Mouse (Mus musculus) liver, adult 2 months (tissue): ENCODE measurements around the gene Nat9.

Experiments
- CTCF ChIP-seq: fragments of 200-500 bp; IDR thresholded peaks from 2 replicates; pipeline ENCODE4 v1.5.1; 2011; ENCODE audit warnings: low read depth, low read length, control low read depth
- POLR2A ChIP-seq: fragments of 200-500 bp; IDR thresholded peaks from 2 replicates; pipeline ENCODE4 v1.6.1; 2011; ENCODE audit warnings: low read length, control low read depth; ENCODE audit not compliant: insufficient read depth; ENCODE audit errors: extremely low read depth

DNA sequence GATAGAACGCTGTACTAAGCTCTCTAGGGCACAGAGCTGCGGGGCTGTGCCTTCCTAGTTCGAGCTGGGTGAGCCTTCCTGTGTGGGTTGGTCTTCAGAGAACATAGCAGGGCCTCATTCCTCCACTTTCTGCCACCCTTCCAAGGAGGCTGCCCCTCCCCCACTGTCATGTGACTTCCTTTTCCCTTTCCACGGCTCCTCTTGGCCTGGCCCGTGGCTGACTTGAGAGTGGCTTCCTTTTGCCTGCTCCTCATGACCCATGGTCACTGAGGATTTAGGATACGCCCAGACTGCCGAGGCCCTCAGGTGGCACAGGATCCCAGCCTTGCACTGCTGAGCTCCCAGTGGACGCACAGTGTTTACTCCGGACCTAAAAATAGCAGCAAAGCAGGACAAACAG lies 4.5 kb upstream of the Nat9 start:
- TF ChIP-seq CTCF (no peak), POLR2A (no peak)
